Mouse (Mus musculus): ENCODE data around the gene Zfp827.

The Zfp827 gene

GRCm38 (mm10) chr8:79222752-79223141 is 194.5 kb downstream of the Zfp827 start:
- DNase-seq (ENCODE audit: low spot score): no peak

DNA sequence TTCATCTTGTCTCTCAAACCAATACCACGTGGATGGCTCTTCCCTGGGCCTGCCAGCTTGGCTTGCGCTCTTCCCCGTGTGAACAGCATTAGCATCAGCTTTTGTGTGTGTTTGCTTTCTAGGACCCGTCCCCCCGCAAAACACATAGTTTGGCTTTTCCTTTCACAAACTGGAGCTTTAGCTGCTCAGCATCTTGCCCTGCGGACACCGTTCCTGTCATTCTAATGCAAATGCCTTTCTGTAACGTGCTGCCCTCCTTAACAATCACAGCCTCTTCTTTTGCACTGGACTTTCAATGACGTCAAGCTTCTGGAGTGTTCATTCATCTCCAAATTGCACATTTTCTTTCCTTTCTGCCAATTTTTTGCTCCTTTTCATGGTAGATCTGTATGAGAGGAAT is 196.1 kb downstream of the Zfp827 start:
- no peak for DNase-seq (ENCODE audit: low spot score)

DNA sequence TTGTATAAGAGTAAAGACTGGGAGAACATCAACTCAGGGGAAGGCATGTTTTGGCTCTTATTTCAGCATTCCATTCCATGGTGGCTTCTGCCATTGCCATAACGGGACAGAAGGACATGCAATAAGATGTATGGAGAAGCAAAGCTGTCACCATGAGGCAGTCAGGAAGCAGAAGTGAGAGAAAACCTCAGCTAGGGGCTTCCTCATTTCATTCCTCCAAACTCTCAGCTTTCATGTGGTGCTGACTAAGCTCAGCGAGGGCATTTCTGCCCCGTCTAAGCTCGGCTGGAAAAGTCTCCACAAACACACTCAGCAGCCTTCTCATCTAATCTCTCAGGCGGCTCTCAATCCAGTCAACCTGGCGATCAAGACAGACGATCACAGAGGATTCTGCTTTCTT is 197.3 kb downstream of the Zfp827 start:
- DNase-seq (ENCODE audit: low spot score): no peak

- no peak for DNase-seq (ENCODE audit: low spot score)
These were observed 197.8 kb downstream of the Zfp827 start for GRCm38 (mm10) chr8:79226046-79226445.

DNA sequence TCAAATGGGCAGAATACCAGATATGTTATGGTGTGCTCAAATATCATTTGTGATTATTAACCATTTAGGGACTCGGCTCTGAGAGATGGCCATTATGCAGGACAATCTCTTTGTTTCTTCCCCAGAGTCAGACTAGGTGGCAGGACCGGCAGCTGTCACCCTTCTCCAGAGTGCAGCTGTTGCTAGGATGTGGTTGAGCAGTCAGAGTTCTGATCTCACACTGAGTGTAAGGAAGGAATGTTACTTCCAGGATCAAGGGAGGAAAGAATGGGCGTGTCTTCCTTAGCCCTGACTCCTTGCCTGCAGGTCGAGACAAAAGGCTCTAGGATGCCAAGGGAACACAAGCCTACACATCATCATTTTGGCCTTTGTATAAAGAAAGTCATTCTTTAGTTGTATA is 199.0 kb downstream of the Zfp827 start:
- DNase-seq (ENCODE audit: low spot score): no peak

GRCm38 (mm10) chr8:79227916-79228315 is 199.7 kb downstream of the Zfp827 start:
- DNase-seq (ENCODE audit: low spot score): no peak

DNA sequence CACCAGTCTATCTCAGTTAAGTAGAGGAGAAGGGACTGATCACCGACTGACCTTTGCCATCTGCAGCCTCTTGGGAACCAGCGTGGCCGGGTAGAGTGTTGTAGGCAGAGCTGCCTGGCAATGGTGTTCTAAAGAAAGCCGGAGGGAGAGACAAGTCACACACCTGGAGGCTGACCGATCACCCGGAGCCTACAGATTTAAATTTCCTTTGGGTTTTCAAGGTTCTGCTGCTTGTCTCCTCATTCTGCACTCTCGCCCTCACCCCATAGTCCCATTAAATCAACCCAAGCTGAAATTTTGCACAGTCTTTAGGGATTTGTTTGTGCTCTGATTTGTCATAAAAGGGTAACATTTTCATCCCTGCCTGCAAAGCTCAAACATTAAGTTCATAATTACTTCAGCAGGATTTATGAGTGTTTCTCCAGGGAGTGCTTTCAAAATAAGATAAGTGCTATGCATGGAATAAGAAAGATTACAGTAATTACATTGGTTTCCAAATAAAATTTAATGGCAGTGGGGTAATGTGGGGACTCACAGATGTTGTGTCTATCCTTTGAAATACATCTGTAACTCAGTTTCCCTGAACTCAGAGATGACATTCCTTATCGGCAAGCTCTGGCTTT is 201.1 kb downstream of the Zfp827 start:
- DNase-seq (ENCODE audit: low spot score): no peak

DNA sequence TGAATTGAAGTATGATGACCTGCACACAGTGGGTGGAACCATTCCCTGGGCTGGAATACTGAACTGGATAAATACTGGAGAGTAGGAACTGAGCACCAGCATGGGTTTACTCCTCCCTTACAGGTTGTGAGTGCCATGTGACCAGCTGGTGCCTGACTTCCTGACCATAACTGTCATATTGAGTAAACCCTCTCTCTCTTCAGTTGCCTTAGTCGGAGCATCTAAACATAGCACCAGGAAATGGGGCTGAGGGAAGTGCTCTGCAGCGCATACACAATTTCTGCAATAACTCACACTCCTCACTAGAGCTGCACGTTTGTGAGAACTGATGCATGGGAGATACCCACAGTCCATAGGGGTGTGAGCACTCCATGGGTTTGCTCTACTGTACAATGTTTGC is 211.1 kb downstream of the Zfp827 start:
- DNase-seq (ENCODE audit: low spot score): no peak

DNA sequence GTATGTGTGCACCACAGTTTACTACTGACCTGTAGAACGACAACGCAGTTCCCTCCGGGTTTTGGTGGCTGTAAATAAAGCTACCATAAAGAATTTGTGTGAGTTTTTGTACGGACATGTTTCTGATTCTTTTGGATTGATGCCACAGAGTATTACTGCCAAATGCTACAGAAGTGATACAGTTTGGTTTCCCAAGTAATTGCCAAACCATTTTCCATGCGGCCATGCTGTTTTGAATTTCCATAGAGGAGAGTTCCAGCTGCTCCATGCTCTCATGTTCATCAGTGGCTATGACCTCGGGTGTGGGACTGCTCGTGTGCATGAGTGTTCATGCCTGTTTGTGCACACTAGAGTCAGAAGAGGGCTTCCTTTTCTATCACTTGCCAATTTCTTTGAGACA is 211.8 kb downstream of the Zfp827 start:
- no peak for DNase-seq (ENCODE audit: low spot score)

Measured in ovary, postnatal 36 days (tissue).